Mouse (Mus musculus): Measurements from ENCODE around the gene Zfp870. TPM values are rescaled to one million over a fixed set of nuclear protein-coding genes. Genes with fewer than 3 reads are reported as not detected.
A peak's percentile ranks its signal among the peaks of the same experiment; 100 is the strongest.
"Not testable (repeated sequence)": the region's sequence is repeated elsewhere in the genome, so short reads cannot be mapped to it uniquely, and the experiment has no call there.

Gene Zfp870
- total RNA-seq, 2 experiments from 2014 or later = 6.2 TPM

DNA sequence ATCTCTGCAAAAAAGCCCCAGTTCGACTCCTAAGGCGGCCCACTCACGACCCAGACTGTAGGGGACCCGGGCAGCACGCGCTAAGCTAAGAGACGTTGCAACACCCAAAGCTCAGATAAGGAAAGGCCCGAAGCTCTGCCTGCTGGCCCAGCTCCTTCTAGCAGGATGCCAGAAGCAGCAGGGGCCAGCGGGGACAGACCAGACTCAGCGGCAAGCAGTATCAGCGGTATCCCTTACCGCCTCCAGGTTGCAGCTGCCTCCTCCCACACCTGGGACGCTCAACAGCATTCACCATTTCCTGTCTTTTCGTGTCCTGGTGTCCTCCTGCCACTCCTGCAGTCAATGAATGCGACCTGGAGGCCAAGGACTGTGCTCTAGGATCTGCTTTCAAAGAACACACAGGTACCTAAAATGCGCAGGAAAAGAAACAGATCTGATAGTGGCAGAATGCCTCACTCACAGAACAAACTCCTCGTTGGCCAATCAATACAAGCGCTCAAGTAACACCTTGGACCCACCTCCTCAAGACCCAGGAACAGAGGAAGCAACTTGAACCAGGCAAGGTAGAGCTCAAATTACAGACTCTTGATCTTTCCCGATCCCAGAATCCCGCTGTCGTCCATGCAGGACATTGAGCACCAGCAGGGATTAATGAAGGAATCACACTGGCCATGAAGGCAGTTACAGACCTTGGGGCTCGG, 13.8 kb downstream of the Zfp870 start:
- no peak for DNase-seq
- intact Hi-C loops (cut with DNase I; ENCODE audit: low total_unique reads) = loop anchor here (10.0 kb wide), 1 partner anchor 103 kb away; no protein-coding TSS in a partner anchor

- intact Hi-C loops (cut with DNase I; ENCODE audit: low total_unique reads) = loop anchor here (10.0 kb wide), 1 partner anchor 98 kb away; no protein-coding TSS in a partner anchor
- DNase-seq = no peak
Observed at GRCm38 (mm10) chr17:32872696-32873095, 18.7 kb downstream of the Zfp870 start.

- intact Hi-C loops (cut with DNase I; ENCODE audit: low total_unique reads) = loop anchor here (10.0 kb wide), 1 partner anchor 97 kb away; no protein-coding TSS in a partner anchor
- no peak for DNase-seq
Observed at GRCm38 (mm10) chr17:32872091-32872490, 19.4 kb downstream of the Zfp870 start.

GRCm38 (mm10) chr17:32871483-32871882, 20.0 kb downstream of the Zfp870 start:
- DNase-seq = no peak
- intact Hi-C loops (cut with DNase I; ENCODE audit: low total_unique reads) = loop anchor here (10.0 kb wide), 1 partner anchor 97 kb away; no protein-coding TSS in a partner anchor

- intact Hi-C loops (cut with DNase I; ENCODE audit: low total_unique reads); DNase-seq: not testable (repeated sequence)
Observed at GRCm38 (mm10) chr17:32867266-32867665, 24.2 kb downstream of the Zfp870 start.

- DNase-seq; intact Hi-C loops (cut with DNase I; ENCODE audit: low total_unique reads): not testable (repeated sequence)
Observed at GRCm38 (mm10) chr17:32856713-32857112, 34.7 kb downstream of the Zfp870 start.

DNA sequence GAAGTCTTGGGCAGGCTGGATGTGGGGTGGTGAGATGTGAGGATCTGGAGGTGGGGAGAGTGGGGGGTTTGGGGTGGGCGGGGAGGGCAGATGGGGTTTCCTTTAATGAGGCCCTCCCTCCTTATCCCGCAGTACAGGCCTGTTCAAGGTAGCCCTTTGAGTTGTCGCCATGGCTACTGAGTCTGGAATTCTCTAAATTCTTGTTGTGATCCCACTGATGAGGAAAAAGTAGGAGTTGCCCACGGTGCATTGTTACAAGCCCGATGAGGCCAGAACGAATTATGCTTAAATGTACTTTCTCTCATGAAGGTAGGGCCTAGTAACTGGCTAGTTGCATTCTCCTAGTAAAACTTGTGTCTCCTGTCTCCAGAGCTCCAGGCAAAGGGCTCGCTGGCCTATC, 39.9 kb downstream of the Zfp870 start:
- DNase-seq = no peak

DNA sequence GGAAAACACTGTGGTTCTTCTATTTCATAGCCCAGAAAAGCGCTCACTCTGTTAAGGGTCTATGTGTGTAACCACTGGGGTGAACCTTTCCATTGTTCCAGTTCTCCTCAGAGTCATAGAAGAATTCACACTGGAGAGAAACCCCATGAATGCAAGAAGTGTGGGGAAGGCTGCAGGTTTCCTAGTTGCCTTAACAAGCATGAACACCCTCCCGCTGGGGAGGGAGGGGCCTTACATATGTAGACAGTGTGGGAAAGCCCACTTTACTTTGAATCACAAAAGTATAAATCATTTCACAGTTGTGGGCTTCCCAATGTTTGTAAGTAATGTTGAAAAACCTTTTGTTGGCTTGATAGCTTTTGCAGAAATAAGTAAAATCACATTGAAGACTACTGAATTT, 50.1 kb downstream of the Zfp870 start:
- intact Hi-C loops (cut with DNase I; ENCODE audit: low total_unique reads) = no loop called here
- DNase-seq = no peak

More for the DNA sequence above, 39.9 kb downstream of the Zfp870 start:
- intact Hi-C loops (cut with DNase I; ENCODE audit: low total_unique reads) = no loop called here

DNA sequence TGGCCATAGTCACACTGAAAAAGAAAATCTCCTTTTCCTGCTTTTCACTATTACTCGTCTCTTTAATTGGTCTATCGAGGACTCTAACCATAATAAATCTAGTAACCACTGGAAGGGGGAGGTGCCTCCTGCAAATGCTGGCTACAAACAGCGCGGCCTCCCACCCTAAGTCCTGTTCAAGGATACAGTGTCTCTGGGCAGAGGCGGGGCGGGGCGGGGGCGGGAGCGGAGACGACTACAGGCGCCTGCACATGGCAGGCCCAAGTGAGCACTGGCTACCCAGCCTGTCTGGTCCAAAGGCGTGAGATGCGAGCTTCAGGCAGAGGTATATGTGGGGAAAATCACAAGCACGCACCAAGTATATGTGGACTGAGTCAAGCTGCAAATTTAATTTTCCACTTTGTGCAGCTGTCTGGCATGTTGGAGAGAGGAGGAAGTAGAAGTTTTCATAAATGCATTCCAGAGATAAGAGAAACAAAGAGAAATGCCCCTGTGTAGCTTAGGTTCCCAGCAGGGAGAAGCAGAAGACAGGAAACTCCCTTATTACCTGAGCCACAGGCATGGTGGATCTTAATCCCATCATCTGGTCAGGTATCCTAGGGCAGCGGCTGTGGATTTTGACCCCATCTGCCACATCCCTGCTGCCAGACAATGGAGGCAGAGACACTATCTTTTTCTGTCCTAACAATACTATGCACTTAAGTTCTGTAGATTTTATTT, 52.2 kb downstream of the Zfp870 start:
- intact Hi-C loops (cut with DNase I; ENCODE audit: low total_unique reads) = no loop called here
- peak; percentile 4 for DNase-seq

DNA sequence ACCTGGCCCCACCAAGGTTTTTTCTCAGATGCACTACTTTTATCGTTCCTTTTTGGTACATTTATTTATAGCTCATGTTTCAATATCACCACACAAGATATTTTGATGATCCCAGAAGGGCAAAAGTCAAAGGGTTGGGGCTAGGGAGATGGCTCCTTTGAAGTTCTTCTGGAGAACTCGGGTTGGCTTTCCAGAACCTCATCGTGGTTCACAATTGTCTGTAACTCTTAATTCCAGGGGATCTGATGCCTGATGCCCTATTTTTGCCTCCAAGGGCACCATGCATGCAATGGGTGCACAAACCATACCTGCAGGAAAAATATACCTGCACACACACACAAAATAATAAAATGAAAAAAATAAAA, 61.0 kb downstream of the Zfp870 start:
- no peak for DNase-seq
- intact Hi-C loops (cut with DNase I; ENCODE audit: low total_unique reads) = no loop called here

DNA sequence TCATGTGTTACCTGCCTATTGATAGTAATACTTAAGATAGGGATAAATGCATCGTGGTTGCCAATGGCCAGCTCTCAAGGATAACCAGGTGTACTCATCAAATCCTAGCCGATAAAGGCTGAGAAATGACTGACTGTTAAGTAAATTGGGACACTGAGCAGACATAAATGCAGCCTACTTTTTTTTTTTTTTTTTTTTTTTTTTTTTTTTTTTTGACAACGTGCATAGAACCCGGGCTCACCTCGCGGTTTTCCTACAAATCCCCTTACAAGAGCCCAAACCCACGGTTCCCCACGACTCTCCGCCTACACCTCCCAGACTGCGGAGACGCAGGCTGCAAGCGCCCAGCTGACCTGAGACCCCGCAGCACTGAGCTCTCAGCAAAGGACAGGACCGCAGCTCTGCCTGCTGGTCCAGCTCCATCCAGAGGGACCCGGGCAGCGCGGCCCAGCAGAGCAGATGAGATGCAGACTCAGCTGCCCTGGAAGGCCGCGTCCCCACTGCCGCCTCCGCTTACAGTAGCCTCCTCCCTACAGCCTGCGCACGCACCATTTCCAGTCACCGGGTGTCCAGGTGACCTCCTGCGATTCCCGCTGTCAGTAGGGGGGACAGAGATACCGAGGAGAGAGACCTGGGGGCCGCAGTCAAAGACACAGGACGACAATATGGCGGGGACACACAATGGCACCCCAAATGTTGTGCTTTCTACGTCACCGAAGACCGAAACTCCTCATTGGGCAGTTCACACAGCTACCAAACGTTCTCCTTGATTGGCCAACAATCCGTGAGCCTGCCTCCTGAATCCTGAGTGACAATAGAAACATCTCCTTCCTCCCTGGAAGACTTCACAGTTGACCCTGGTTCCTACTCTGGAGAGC, 61.7 kb downstream of the Zfp870 start, which contains the start of gene Zfp799:
Gene Zfp799 (minus strand): TSS at position 722 of the 878 bp plus-strand sequence.
- peak; percentile 60 for DNase-seq
- intact Hi-C loops (cut with DNase I; ENCODE audit: low total_unique reads) = no loop called here

Other genes starting within 250 kb of the Zfp870 start
- not detected for gene Cyp4f40, start 232.7 kb downstream of the Zfp870 start, total RNA-seq (2021)
- gene Cyp4f15, start 206.0 kb downstream of the Zfp870 start, total RNA-seq (2021) = not detected
- gene Zfp871, start 103.4 kb downstream of the Zfp870 start, total RNA-seq (2021) = 10 to 100 TPM; 22.2 to 24.0 TPM
- under 1 TPM; 0.18 to 0.33 TPM for gene Zfp811, start 81.7 kb downstream of the Zfp870 start, total RNA-seq (2021)
- 1 to 10 TPM; 6.3 to 7.7 TPM for gene Zfp799, start 61.4 kb downstream of the Zfp870 start, total RNA-seq (2021)
- under 1 TPM in 1 of 2 experiments, not detected in 1; 0.33 TPM for gene Cyp4f14, start 25.7 kb upstream of the Zfp870 start, total RNA-seq (2021)
- gene Cyp4f13, start 55.8 kb upstream of the Zfp870 start, total RNA-seq (2021) = 1 to 10 TPM; 5.1 to 9.6 TPM
- gene Zfp472, start 74.2 kb upstream of the Zfp870 start, total RNA-seq (2021) = 1 to 10 TPM; 1.9 TPM
- gene Zfp952, start 101.5 kb upstream of the Zfp870 start, total RNA-seq (2021) = 1 to 10 TPM; 4.9 to 5.8 TPM
- 1 to 10 TPM; 2.9 to 4.3 TPM for gene Zfp763, start 141.8 kb upstream of the Zfp870 start, total RNA-seq (2021)
- gene 4921501E09Rik, start 176.4 kb upstream of the Zfp870 start, total RNA-seq (2021) = not detected
- 1 to 10 TPM; 3.1 to 4.6 TPM for gene Zfp563, start 197.7 kb upstream of the Zfp870 start, total RNA-seq (2021)
- under 1 TPM; 0.14 to 0.29 TPM for gene Morc2b, start 248.0 kb upstream of the Zfp870 start, total RNA-seq (2021)

All from gastrocnemius, postnatal 14 days (tissue).